Mouse (Mus musculus): Measurements from ENCODE around the gene Rpl13a. TPM values are rescaled to one million over a fixed set of nuclear protein-coding genes. Genes with fewer than 3 reads are reported as not detected.

Rpl13a gene
- polyA plus RNA-seq, 1 experiment from 2014 or later = 972 TPM

DNA sequence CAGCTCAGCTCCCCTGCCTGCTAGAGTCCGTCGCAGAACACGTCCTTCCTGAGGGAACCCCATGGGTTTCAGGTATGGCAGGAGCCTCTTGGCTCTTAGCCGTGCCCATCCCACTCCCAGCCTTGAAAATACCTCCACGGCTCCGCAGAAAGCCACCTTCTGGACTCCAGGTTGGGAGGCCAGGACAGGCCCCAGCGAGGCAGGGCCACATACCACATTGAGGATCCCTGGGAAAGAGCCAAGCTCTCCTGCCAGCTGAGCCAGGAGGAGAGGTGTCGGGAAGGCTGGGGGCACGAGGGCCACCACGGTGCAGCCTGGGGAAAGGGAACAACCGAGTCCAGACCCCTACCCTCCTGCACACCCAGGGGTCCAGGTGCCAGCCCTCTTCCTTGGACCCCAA, 18.7 kb upstream of the Rpl13a start:
- Histone ChIP-seq H3K27me3 (no peaks in the 10 kb centered on the region), H3K4me1 (replicated peaks) (peaks cover 32% of the 10 kb centered on the region), H3K27ac (no peak overlapping the region), H3K9ac (no peak overlapping the region), H3K9me3 (replicated peaks) (no peaks in the 10 kb centered on the region), H3K4me2 (no peak overlapping the region), H3K36me3 (peaks cover 53% of the 10 kb centered on the region), H3K4me3 (replicated peaks) (no peak overlapping the region)
- no peak for DNase-seq
- WGBS (ENCODE audit: insufficient replicate concordance) = 80% methylated on average over 11 of the region's 11 CpGs
- ATAC-seq (ENCODE audit: low read depth) = no peak

DNA sequence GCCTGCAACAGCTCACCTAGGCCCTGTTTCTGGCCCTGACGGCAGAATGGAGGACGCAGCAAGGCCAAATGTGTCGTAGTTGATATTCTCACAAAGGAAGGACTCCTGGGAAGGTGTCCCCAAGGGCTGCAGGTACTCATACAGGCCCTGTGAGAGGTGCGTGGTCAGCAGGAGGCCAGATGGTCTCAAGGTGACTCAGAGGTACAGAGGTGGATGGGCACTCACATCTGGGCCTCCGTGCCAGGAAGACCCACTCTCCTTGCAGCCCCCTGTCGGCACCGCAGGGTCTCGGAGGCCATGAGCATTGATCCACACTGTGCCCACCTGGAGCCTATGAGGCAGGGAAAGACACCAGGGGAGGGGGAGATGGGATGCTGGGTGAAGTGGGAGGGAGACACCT, 16.9 kb upstream of the Rpl13a start:
- 85% methylated on average over 8 of the region's 8 CpGs for WGBS (ENCODE audit: insufficient replicate concordance)

DNA sequence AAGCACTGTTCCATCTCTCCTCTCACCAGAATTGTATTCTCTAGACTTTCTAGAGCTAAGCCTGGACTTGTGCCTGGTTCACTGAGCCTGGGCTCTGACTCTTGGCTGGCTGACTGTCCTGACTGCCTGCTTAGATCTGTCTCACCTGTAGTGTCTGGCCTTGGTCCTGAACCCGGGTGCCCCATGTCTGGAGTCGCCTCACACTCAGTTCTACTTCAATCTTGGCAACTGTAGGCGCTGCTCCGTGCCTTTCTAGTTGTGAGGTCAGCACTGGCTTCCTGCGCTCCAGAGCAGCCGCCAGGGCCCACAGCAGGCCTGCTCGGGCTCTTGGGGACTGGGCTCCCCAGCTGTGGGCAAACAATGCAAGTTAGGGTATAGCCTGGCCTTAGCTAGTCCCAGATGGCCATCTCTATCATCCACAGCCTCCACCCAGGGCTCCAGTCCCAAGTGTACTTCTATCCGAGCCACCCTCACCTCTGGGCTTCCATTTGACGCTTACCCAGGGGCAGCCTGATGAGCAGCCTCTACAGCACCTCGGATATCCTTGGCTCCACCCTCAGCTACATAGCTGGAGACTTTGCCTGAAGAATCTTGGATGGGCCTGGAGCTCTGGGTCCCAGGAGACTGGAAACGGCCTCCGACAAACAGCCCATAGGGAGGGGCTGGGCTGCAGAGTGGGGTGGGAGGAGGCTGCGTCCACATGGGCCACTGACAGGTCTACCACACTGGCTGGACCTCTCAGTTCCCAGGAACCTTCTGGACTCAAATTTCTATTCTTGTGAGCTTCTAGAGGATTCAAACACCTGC, 16.0 kb upstream of the Rpl13a start:
- no peak for ATAC-seq (ENCODE audit: low read depth)
- Histone ChIP-seq H3K36me3 (peaks cover 60% of the 10 kb centered on the region), H3K27ac (no peak overlapping the region), H3K4me2 (no peak overlapping the region), H3K4me3 (replicated peaks) (no peak overlapping the region), H3K9me3 (replicated peaks) (no peaks in the 10 kb centered on the region), H3K9ac (no peak overlapping the region), H3K4me1 (replicated peaks) (peaks cover 21% of the 10 kb centered on the region), H3K27me3 (no peaks in the 10 kb centered on the region)
- WGBS (ENCODE audit: insufficient replicate concordance) = 84% methylated on average over 13 of the region's 13 CpGs
- no peak for DNase-seq

More for the DNA sequence above, 16.9 kb upstream of the Rpl13a start:
- Histone ChIP-seq H3K9me3 (replicated peaks) (no peaks in the 10 kb centered on the region), H3K9ac (no peak overlapping the region), H3K36me3 (peaks cover 60% of the 10 kb centered on the region), H3K4me2 (no peak overlapping the region), H3K27ac (no peak overlapping the region), H3K4me3 (replicated peaks) (no peak overlapping the region), H3K27me3 (no peaks in the 10 kb centered on the region), H3K4me1 (replicated peaks) (peaks cover 22% of the 10 kb centered on the region)
- ATAC-seq (ENCODE audit: low read depth) (no peak), DNase-seq (no peak)

DNA sequence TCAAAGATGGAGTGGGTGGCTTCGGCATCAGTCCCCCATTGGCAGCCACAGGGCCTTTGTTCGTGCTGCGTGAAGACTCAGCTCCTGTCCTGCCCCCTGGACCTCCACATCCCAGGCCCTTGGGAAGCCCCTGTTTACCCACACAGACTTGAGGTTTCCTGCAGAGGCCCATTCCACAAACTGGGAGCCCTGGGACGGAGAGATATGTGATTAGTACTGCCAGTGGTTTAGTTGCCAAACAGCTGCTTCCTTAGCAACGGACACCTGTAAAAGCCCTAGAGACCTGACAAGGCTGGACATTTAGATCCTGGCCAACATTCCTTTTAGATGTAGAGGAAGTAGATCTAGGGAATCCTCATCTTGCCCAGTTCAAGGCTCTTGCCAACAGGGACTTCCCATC, 13.4 kb upstream of the Rpl13a start:
- Histone ChIP-seq H3K4me2 (no peak overlapping the region), H3K36me3 (peaks cover 51% of the 10 kb centered on the region), H3K4me3 (replicated peaks) (no peak overlapping the region), H3K4me1 (replicated peaks) (peaks cover 29% of the 10 kb centered on the region), H3K27me3 (no peaks in the 10 kb centered on the region), H3K9ac (no peak overlapping the region), H3K27ac (no peak overlapping the region), H3K9me3 (replicated peaks) (no peaks in the 10 kb centered on the region)
- 73% methylated on average over 5 of the region's 5 CpGs for WGBS (ENCODE audit: insufficient replicate concordance)
- DNase-seq = no peak
- ATAC-seq (ENCODE audit: low read depth) = no peak

DNA sequence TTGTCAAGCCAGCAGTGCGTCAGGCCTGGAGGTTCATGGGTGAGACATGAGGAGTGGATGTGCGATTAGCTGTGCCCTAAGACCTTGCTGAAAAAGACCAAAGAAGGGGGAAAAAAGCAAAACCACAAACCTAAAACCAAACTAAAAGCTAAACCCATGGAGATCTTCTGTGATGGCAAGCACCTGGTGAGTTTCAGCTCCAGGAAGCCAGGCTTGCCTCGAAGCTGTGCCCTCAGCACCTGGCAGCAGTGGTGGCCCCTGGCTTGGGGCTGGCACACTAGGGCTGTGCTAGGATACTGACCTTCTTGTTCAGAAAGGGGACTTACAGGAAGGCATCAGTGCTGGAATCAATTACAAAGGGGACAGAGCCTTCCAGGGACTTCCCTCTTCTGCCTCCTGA, 12.8 kb upstream of the Rpl13a start:
- WGBS (ENCODE audit: insufficient replicate concordance) = 83% methylated on average over 3 of the region's 3 CpGs
- ATAC-seq (ENCODE audit: low read depth) = no peak
- H3K9ac ChIP-seq = no peak overlapping the region

DNA sequence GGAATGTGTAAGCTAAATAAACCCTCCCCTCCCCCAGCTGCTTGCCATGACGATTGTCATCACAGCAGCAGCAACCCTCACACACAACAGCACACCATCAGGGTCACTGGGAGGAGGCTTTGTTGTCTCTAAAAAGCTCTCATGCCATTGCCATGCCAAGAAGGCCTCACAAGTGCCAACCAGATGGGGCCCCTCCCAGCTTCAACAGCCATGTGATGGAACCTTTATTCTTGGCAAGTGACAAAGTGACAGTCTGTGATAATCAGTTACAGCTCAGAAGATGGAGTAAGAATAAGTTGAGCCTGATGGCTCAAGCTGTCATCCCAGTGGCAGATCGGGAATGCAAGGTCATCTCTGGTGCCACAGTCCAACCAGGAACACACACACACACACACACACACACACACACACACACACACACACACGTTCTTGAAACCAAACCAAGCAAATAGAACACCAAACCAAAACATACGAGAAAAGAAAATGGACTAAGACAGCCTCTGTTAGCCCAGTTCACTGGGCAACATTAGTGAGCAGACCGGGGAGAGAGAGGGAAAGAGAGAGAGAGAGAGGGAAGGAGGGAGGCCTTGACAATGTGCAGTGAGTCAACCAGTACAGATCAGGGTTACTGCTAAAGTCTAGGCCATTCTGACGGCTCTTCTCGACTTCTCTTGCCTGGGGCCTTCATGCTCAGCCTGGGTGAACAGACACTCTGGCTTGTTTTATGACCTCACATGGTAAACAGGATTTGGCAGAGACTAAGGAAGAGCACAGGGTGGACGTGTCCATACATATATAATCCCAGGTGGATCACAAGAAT, 11.6 kb upstream of the Rpl13a start:
- H3K36me3 ChIP-seq = peaks cover 34% of the 10 kb centered on the region

More for the DNA sequence above, 12.8 kb upstream of the Rpl13a start:
- Histone ChIP-seq H3K4me1 (replicated peaks) (peaks cover 35% of the 10 kb centered on the region), H3K4me3 (replicated peaks) (no peak overlapping the region), H3K27me3 (no peaks in the 10 kb centered on the region), H3K9me3 (replicated peaks) (no peaks in the 10 kb centered on the region), H3K27ac (no peak overlapping the region), H3K4me2 (no peak overlapping the region), H3K36me3 (peaks cover 46% of the 10 kb centered on the region)
- DNase-seq = no peak

DNA sequence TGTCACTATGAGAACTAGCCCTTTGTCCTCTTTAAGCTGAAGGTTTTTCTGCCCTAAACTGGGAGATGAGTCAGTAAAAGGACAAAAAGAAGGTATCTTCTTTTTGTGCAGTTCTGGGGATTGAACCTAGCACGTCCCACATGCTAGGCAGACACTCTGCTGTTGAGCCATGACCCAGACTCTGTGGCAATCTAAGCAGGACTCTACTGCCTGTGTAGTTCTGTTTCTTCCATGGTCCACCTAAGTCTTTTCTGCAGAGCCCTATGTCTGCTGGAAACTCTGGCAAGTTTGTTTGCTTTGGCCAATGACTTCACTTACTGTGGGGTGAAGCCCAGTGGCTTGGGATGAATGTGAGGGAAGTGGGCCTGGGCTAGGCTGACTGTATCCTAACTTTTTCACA, 9.8 kb upstream of the Rpl13a start:
- Histone ChIP-seq H3K4me3 (replicated peaks) (no peak overlapping the region), H3K4me2 (peak overlapping the region; percentile 95), H3K4me1 (replicated peaks) (peaks cover 60% of the 10 kb centered on the region), H3K9ac (peak overlapping the region; percentile 87; the same call in 1 of the 2 replicates), H3K36me3 (peaks cover 21% of the 10 kb centered on the region), H3K9me3 (replicated peaks) (no peaks in the 10 kb centered on the region), H3K27me3 (no peaks in the 10 kb centered on the region), H3K27ac (peak overlapping the region; percentile 89; the same call in 1 of the 2 replicates)
- no peak for DNase-seq
- 56% methylated on average over 1 of the region's 1 CpGs for WGBS (ENCODE audit: insufficient replicate concordance)
- ATAC-seq (ENCODE audit: low read depth) = no peak

More for the DNA sequence above, 11.6 kb upstream of the Rpl13a start:
- Histone ChIP-seq H3K27ac (no peak overlapping the region), H3K4me1 (replicated peaks) (peaks cover 43% of the 10 kb centered on the region), H3K27me3 (no peaks in the 10 kb centered on the region), H3K9ac (no peak overlapping the region), H3K9me3 (replicated peaks) (no peaks in the 10 kb centered on the region), H3K4me2 (no peak overlapping the region), H3K4me3 (replicated peaks) (no peak overlapping the region)
- DNase-seq (no peak), ATAC-seq (ENCODE audit: low read depth) (no peak)
- WGBS (ENCODE audit: insufficient replicate concordance) = 61% methylated on average over 8 of the region's 8 CpGs

DNA sequence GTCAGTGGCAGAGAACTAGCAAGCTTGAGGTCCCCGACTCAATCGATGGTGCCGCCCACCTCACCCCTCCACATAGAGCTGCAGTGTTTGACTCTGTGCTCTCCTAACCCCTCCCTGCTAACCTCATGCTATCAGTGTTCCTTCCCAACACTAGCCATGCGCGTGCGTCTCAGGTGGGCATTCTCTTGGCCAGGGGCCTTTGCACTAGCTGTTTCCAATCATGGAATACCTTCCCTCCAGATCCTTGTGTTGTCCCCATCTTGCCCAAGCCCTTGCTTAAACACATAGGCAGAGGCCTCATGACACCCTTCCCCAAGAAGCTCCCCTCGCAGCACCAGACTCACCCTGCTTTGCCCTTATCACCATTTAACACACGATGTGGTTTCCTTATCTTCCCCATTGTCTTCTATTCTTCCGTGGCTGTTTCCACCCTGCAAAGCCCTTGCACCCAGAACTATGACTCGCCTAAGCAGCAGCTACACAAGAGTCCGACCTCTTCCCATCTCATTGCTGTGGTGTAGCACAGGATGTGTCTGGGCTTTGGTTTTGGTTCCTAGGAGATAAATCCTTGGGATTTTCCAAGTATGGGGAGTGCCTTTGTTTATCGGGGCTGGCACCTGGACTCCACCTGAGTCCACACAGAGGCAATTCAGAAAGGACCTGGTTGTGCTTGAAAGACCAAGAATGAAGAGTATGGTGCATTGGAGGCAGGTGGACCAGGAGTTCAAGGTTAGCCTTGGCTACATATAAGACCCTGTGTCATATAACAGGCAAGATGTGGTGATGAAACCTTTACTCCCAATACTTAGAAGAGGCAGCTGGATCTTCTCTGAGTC, 8.8 kb upstream of the Rpl13a start:
- Histone ChIP-seq H3K36me3 (peaks cover 16% of the 10 kb centered on the region), H3K9me3 (replicated peaks) (no peaks in the 10 kb centered on the region), H3K9ac (peak overlapping the region; percentile 87), H3K27ac (peak overlapping the region; percentile 89), H3K4me3 (replicated peaks) (0 out of 2 replicates have a peak overlapping the region, but pooled peaks have one; percentile 0), H3K4me1 (replicated peaks) (peaks cover 62% of the 10 kb centered on the region), H3K27me3 (no peaks in the 10 kb centered on the region), H3K4me2 (peak overlapping the region; percentile 95)
- 10% methylated on average over 12 of the region's 12 CpGs for WGBS (ENCODE audit: insufficient replicate concordance)
- ATAC-seq (ENCODE audit: low read depth) (peak; percentile 68), DNase-seq (peak; percentile 71)

DNA sequence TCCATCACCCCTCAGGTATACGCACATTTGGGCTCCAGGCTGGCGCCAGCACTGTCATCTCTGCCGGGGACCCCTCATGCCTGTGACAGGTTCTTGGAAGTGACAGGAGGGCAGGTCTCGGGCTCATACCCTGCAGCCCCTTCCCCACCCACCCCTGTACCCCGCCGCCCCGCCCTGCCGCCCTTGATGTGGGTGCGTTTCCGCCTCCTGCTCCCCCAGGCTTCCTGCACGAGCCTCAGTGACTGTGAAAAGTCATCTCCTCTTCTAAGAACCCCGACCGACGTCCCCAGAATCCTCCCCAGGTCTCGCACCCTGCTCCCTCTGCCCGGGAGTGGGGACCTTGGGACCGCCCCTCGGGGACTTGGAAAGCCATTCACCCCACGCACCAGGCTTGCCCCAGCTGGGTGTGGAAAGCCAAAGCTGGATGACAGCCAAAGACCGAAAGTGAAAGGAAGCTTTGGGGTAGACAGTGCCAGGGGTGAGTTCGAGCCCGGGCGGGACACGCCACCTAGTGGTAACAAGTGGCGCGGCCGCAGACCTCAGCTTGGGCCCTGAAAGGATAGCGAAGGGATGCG, 7.5 kb upstream of the Rpl13a start, which contains the start of the genes Gm45713 and Flt3l:
Gene Gm45713 (minus strand): TSS at position 239 of the 575 bp plus-strand sequence.
Gene Flt3l (minus strand): TSS at position 440 of the 575 bp plus-strand sequence.
- peak; percentile 83 for DNase-seq

DNA sequence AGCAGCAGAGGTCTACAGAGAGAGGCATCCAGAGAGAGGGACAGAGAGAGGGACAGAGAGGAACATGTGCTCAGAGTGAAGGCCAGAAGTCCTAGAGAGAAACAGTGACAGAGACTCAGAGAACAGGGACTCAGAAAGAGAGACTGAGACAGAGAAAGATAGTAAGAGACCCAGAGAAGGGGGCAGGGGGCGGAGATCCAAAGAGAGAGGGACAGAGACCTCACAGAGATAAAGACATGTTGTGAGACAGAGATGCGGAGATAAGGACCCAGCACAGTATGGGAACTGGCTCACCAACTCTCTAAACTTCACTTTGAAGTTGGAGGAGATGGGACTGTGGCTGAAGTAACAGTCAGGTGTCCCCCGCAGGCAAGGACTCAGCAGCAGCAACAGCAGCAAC, 6.8 kb upstream of the Rpl13a start:
- peak overlapping the region; percentile 95 for H3K4me2 ChIP-seq
- peak overlapping the region; percentile 82 for H3K4me3 ChIP-seq (replicated peaks)
- H3K9me3 ChIP-seq (replicated peaks) = no peaks in the 10 kb centered on the region
- H3K9ac ChIP-seq = peak overlapping the region; percentile 87
- ATAC-seq (ENCODE audit: low read depth) (peak; percentile 5; the same call in 1 of the 2 replicates), DNase-seq (no peak)
- H3K27ac ChIP-seq = peak overlapping the region; percentile 89
- H3K36me3 ChIP-seq = peaks cover 11% of the 10 kb centered on the region; the same call in 1 of the 2 replicates
- H3K4me1 ChIP-seq (replicated peaks) = peaks cover 78% of the 10 kb centered on the region
- 26% methylated on average over 3 of the region's 3 CpGs for WGBS (ENCODE audit: insufficient replicate concordance)
- H3K27me3 ChIP-seq = no peaks in the 10 kb centered on the region

More for the DNA sequence above, 7.5 kb upstream of the Rpl13a start, which contains the start of the genes Gm45713 and Flt3l:
- peak; percentile 76 for ATAC-seq (ENCODE audit: low read depth)
- no peaks in the 10 kb centered on the region for H3K9me3 ChIP-seq (replicated peaks)
- H3K27me3 ChIP-seq = no peaks in the 10 kb centered on the region
- peak within 1 kb of the TSS; percentile 82 for H3K4me3 ChIP-seq (replicated peaks)
- peaks cover 73% of the 10 kb centered on the region for H3K4me1 ChIP-seq (replicated peaks)
- peaks cover 10% of the 10 kb centered on the region; the same call in 1 of the 2 replicates for H3K36me3 ChIP-seq
- peak within 1 kb of the TSS; percentile 87 for H3K9ac ChIP-seq
- peak within 1 kb of the TSS; percentile 95 for H3K4me2 ChIP-seq
- WGBS (ENCODE audit: insufficient replicate concordance) = under 1% methylated on average over 28 of the region's 29 CpGs
- peak within 1 kb of the TSS; percentile 89 for H3K27ac ChIP-seq
